Mouse (Mus musculus): ENCODE data around the gene Efcab11. TPM values are rescaled to one million over a fixed set of nuclear protein-coding genes. Genes with fewer than 3 reads are reported as not detected.

The Efcab11 gene
- polyA plus RNA-seq, 1 experiment from 2014 or later = 2.5 TPM

DNA sequence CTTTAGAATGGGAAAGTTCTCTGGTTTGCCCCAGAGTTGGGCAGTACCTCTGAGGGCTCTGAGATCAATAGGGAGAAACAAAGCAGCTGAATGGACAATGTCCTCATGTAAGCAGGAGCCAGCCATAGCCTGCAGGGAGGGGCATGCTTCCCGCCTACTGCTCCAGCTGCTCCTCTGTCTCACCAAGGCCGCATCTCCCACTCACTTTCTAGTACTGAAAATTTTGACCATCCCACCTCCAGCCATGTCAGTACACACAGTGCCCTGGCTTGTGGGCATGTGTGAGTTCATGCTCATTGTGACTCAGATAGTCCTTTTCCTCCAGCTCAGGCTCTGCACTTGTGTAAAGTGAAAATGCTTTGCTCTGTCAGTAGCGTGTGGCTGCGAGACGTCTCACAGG lies 20.3 kb upstream of the Efcab11 start:
- ATAC-seq (ENCODE audit: low FRiP score) = no peak
- Histone ChIP-seq H3K36me3 (peaks cover 51% of the 10 kb centered on the region), H3K9ac (replicated peaks) (no peak overlapping the region), H3K4me3 (replicated peaks) (no peak overlapping the region), H3K4me1 (peaks cover 5% of the 10 kb centered on the region), H3K9me3 (replicated peaks) (no peaks in the 10 kb centered on the region), H3K4me2 (no peak overlapping the region), H3K27me3 (replicated peaks) (no peaks in the 10 kb centered on the region), H3K27ac (replicated peaks) (no peak overlapping the region)
- 87% methylated on average over 5 of the region's 5 CpGs for WGBS

DNA sequence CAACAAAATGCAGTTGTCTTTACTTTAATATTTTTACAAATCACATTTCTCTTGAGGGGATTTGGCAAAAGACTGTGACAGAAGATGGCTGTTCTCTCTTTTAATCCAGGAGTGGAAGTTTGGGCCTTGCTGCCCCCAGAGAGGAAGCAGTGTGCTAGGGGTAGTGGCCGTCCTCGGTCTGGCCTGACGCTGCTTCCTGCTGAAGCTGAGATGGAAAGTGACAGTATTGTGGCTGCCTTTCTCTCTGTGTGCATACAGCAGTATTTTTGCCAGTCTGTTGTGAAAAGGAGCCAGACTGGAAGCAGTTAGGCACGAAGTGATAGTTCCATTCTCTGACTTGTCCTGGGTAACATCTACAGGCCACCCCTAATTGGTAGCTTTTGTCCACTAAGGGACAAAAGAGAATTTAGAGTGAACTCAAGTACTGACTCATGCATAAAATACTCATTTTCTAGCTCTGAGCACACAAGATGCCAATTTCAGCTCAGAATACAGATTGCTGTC lies 18.7 kb upstream of the Efcab11 start:
- Histone ChIP-seq H3K27ac (replicated peaks) (peak overlapping the region; percentile 45; the same call in 1 of the 2 replicates), H3K4me3 (replicated peaks) (no peak overlapping the region), H3K4me2 (no peak overlapping the region), H3K9me3 (replicated peaks) (no peaks in the 10 kb centered on the region), H3K4me1 (peaks cover 5% of the 10 kb centered on the region), H3K36me3 (peaks cover 52% of the 10 kb centered on the region), H3K9ac (replicated peaks) (no peak overlapping the region), H3K27me3 (replicated peaks) (no peaks in the 10 kb centered on the region)
- WGBS = 59% methylated on average over 4 of the region's 4 CpGs
- ATAC-seq (ENCODE audit: low FRiP score) = no peak

DNA sequence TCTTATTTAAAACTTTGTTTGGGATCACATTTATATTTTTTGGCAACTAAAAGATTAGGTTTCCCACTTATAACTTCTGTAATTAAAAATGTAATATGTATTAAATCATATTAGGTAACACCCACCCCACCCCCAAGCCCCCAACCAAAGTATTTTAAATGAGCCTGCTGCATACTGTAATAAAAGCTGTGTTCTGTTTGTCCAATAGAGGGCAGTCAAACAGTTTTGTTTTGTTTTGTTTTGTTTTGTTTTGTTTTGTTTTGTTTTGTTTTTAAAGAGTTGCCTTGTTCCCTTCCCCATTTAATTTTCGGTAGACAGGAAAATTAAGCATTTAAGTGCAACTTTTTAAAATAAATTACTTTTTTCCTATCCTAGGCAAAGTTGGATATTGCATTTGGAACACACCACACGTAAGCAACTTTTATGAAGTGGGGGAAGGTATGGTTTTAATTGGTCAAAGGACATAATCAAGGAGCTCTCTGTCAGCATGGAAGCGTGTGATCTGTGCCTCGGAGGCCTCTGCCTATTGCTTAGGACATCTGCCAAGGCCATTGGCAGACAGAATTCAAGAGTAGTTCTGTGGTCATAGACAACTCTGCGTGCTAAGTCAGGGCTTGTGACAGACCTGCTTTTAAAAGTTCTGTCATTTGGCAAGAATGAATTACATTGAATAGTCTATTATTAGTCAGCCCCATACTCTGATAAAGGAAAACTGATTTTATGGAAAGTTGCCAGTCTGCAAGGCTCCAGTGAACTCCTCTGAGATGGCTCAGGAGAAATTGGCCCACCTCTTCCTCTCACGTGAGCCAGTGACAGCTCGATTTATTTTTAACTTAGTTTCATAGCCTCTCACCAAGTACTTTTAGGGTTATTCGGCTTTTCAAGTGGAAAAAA lies 18.0 kb upstream of the Efcab11 start:
- 75% methylated on average over 8 of the region's 8 CpGs for WGBS
- H3K4me1 ChIP-seq = peaks cover 5% of the 10 kb centered on the region
- no peaks in the 10 kb centered on the region for H3K9me3 ChIP-seq (replicated peaks)
- no peak for ATAC-seq (ENCODE audit: low FRiP score)
- no peak overlapping the region for H3K4me3 ChIP-seq (replicated peaks)
- H3K36me3 ChIP-seq = peaks cover 52% of the 10 kb centered on the region
- H3K9ac ChIP-seq (replicated peaks) = no peak overlapping the region
- H3K4me2 ChIP-seq = no peak overlapping the region
- H3K27ac ChIP-seq (replicated peaks) = no peak overlapping the region
- no peaks in the 10 kb centered on the region for H3K27me3 ChIP-seq (replicated peaks)

DNA sequence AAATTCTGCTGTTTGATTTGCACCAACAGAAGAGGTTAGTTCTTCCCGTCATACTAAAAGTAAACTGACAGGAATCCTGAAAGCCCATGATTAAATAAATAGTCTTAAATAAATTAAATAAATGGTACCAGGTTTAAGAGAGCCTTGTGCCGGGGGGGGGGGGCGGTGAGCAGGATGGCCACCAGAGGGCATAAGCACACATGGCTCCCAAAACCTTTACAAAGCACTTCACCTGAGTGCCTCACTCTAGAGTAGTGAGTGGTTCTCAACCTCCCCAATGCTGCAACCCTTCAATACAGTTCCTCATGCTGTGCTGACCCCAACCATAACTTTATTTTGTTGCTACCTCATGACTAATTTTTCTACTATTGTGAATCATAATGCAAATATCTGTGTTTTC lies 15.8 kb upstream of the Efcab11 start:
- Histone ChIP-seq H3K36me3 (peaks cover 51% of the 10 kb centered on the region), H3K9ac (replicated peaks) (no peak overlapping the region), H3K9me3 (replicated peaks) (no peaks in the 10 kb centered on the region), H3K27me3 (replicated peaks) (no peaks in the 10 kb centered on the region), H3K4me1 (peaks cover 5% of the 10 kb centered on the region), H3K4me2 (no peak overlapping the region), H3K4me3 (replicated peaks) (no peak overlapping the region), H3K27ac (replicated peaks) (no peak overlapping the region)
- WGBS = 39% methylated on average over 3 of the region's 3 CpGs
- ATAC-seq (ENCODE audit: low FRiP score) = no peak

DNA sequence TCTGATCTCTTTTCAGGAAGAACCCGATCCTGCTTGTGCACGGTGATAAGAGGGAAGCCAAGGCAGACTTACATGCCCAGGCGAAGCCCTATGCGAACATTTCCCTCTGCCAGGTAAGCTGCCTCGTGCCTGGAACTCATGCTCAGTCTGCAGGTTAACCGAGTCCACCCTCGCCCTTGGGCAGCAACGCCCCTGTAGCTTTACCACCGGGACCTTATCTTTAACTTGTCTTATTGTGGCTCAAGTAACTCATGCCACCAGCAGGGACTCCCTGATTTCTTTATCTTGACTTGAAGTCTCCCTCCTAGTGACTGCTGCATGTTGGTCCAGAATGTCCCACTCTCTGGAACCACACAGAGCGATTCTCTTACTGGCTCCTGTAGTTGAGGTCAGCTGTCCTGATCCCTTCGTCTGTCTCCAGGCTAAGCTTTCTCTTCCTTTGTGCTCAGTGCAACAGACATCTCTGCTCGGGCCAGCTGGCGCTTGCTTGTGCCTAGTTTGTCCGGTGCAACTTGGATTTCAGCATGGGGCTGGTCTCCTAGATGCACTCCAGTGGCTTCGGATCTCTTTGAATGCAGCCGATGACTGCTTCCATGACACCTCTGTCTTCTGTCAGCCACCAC lies 14.1 kb upstream of the Efcab11 start:
- no peak overlapping the region for H3K9ac ChIP-seq (replicated peaks)
- H3K9me3 ChIP-seq (replicated peaks) = no peaks in the 10 kb centered on the region
- 89% methylated on average over 16 of the region's 16 CpGs for WGBS
- peaks cover 3% of the 10 kb centered on the region for H3K4me1 ChIP-seq
- H3K27me3 ChIP-seq (replicated peaks) = no peaks in the 10 kb centered on the region
- H3K4me2 ChIP-seq = no peak overlapping the region
- H3K4me3 ChIP-seq (replicated peaks) = no peak overlapping the region
- H3K36me3 ChIP-seq = peaks cover 54% of the 10 kb centered on the region
- no peak overlapping the region for H3K27ac ChIP-seq (replicated peaks)
- ATAC-seq (ENCODE audit: low FRiP score) = no peak

DNA sequence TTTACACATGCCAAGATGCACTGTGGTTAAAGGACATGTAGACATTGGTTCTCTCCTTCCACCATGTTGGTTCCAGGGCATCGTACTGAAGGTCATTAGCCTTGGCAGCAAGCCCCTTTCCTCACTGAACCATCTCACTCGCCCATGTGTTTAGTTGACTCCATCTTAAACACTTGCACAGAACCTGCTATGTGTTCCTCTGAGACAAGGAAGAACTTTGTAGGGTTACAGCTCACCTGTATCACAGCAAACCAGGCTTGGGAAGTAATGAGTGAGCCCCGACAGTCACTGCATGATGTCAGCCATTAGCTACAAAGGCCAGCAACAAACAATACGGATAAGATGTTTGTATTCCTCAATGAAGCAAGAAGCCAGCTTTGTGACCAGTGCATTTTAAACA lies 13.6 kb upstream of the Efcab11 start:
- no peaks in the 10 kb centered on the region for H3K27me3 ChIP-seq (replicated peaks)
- no peak overlapping the region for H3K27ac ChIP-seq (replicated peaks)
- peaks cover 54% of the 10 kb centered on the region for H3K36me3 ChIP-seq
- ATAC-seq (ENCODE audit: low FRiP score) = no peak
- no peak overlapping the region for H3K4me3 ChIP-seq (replicated peaks)
- 90% methylated on average over 4 of the region's 4 CpGs for WGBS
- H3K9me3 ChIP-seq (replicated peaks) = no peaks in the 10 kb centered on the region
- no peak overlapping the region for H3K9ac ChIP-seq (replicated peaks)
- H3K4me1 ChIP-seq = no peaks in the 10 kb centered on the region
- H3K4me2 ChIP-seq = no peak overlapping the region

DNA sequence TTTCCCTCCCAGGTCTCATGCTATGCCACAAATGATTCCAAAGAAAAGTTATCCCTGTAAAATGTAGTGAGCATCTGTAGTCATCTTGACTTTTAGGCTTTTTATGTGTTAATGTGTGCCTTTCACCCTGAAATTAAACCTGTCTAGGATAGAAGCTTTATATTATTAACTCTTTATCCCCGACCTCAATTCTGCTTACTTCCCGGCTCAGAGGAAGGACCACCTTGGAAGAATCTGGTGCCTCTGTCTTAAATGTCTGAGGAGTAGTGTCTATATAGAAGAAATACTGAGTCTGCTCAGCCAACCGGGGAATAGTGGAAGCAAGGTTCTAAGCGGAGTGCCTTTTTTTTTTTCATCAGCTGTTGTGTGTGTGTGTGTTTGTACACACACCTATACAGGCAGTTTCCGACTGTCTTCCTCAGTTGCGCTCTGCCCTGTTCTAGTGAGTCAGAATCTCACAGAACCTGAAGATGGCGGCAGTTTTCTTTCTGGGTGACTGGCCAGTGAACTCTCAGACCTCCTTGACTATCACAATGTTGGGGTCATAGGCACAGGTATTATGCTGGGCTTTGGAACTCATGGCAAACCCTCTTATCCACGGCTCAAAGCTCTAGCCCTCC lies 1.2 kb upstream of the Efcab11 start:
- no peak overlapping the region for H3K27ac ChIP-seq (replicated peaks)
- no peak for ATAC-seq (ENCODE audit: low FRiP score)
- H3K9ac ChIP-seq (replicated peaks) = peak overlapping the region; percentile 83
- no peaks in the 10 kb centered on the region for H3K9me3 ChIP-seq (replicated peaks)
- H3K27me3 ChIP-seq (replicated peaks) = no peaks in the 10 kb centered on the region
- peaks cover 26% of the 10 kb centered on the region for H3K4me1 ChIP-seq
- H3K36me3 ChIP-seq = no peaks in the 10 kb centered on the region
- peak overlapping the region; percentile 98 for H3K4me2 ChIP-seq
- WGBS = 41% methylated on average over 8 of the region's 8 CpGs
- H3K4me3 ChIP-seq (replicated peaks) = peak overlapping the region; percentile 77

DNA sequence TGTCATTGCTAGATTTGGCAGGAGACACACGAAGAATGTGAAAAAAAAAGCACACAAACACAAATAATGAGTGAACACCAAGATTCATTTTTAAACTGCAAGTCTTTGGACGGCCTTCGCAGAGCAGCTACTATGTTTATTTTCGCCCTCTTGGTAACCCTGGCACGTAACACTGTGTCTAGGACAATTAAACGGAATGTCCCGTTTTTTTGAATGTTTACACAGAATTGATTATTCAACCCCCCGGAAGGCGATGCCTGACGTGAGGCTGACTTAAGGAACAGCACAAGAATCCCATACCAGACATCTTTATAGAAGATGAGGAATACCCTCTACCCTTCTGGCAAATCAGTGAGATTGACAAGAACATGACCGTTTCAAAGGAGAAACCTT lies 530 bp downstream of the Efcab11 start:
- peaks cover 26% of the 10 kb centered on the region for H3K4me1 ChIP-seq
- no peaks in the 10 kb centered on the region for H3K36me3 ChIP-seq
- peak overlapping the region; percentile 98 for H3K4me2 ChIP-seq
- no peaks in the 10 kb centered on the region for H3K9me3 ChIP-seq (replicated peaks)
- no peaks in the 10 kb centered on the region for H3K27me3 ChIP-seq (replicated peaks)
- H3K4me3 ChIP-seq (replicated peaks) = peak overlapping the region; percentile 77
- peak overlapping the region; percentile 83 for H3K9ac ChIP-seq (replicated peaks)
- ATAC-seq (ENCODE audit: low FRiP score) = peak; percentile 51
- under 1% methylated on average over 11 of the region's 11 CpGs for WGBS
- peak overlapping the region; percentile 80 for H3K27ac ChIP-seq (replicated peaks)

DNA sequence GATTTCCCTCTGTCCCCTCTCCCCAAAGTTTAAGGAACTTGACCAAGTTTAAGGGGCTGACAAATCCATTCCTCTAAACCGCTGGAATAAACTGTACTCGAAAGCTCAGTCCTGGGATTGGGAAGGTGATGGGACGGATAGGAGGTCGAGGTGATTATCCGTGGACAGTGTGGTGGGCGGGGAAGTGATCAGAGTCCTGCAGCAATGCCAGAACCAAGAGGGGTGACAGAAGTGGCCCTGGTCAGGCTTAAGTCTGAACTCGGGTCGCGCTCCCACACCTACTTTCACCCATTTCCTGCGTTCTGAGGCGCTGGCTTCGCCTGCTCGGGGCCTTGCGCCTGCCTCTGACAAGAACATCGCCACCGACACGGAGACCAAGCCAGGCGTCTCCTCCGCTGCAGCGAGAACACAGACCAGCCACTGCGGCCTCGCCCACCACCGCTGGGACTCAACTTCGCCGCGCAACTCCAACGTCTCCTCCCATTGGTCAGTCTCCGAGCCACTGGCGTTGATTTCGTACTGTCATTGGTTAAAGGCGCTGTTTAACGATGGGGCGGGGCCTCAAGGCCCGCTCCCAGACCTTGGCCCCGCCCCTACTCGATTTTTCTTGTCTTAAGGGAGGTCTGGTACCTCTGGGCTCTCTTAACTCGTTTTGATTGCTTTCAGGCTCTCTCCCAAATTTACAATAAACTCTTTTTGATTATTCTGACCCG lies 1.1 kb downstream of the Efcab11 start:
- H3K27me3 ChIP-seq (replicated peaks) = no peaks in the 10 kb centered on the region
- no peaks in the 10 kb centered on the region for H3K36me3 ChIP-seq
- ATAC-seq (ENCODE audit: low FRiP score) = peak; percentile 95
- under 1% methylated on average over 38 of the region's 38 CpGs for WGBS
- peak overlapping the region; percentile 83 for H3K9ac ChIP-seq (replicated peaks)
- peak overlapping the region; percentile 98 for H3K4me2 ChIP-seq
- H3K4me3 ChIP-seq (replicated peaks) = peak overlapping the region; percentile 77
- peak overlapping the region; percentile 80 for H3K27ac ChIP-seq (replicated peaks)
- H3K9me3 ChIP-seq (replicated peaks) = no peaks in the 10 kb centered on the region
- peaks cover 26% of the 10 kb centered on the region for H3K4me1 ChIP-seq

DNA sequence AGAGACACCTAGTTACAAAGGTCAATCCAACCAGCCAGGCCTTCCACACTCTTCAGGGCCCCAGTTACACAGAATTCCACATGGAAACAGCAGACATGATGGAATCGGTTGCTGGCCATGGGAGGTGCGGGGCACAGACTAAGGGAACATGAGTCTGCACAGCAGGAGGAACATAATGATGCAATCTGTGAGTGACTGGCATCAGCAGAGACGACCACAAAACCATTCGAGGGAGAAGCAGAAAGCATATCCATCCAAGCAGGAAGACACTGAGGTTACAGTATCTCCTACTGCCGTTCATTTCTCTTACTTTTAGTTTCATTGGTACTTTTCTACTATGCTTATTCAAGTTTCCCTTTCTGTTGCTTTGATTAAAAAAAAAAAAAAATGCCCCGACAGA lies 9.6 kb downstream of the Efcab11 start:
- H3K4me2 ChIP-seq = no peak overlapping the region
- no peaks in the 10 kb centered on the region for H3K36me3 ChIP-seq
- no peak overlapping the region for H3K27ac ChIP-seq (replicated peaks)
- WGBS = 77% methylated on average over 6 of the region's 6 CpGs
- no peaks in the 10 kb centered on the region for H3K27me3 ChIP-seq (replicated peaks)
- no peaks in the 10 kb centered on the region for H3K4me1 ChIP-seq
- H3K9ac ChIP-seq (replicated peaks) = no peak overlapping the region
- no peak overlapping the region for H3K4me3 ChIP-seq (replicated peaks)
- H3K9me3 ChIP-seq (replicated peaks) = no peaks in the 10 kb centered on the region
- no peak for ATAC-seq (ENCODE audit: low FRiP score)

DNA sequence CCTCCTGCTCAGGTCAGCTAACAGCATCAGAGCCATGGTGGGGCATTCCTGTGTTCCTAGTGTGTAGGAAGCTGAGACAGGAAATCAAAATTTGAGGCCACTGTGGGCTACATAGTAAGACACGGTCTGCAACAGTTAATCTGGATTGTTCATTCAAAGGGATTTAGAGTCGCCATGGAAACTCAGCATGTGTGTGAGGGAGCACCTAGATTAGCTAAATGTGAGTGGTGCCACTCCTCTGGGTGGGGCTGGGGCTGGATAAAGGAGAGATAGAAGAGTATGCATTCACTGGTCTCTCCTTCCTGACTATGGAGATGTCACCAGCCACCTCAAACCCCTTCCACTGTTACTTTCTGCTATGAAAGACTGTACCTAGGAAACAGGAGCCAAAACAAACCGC lies 10.8 kb downstream of the Efcab11 start:
- Histone ChIP-seq H3K9ac (replicated peaks) (no peak overlapping the region), H3K4me3 (replicated peaks) (no peak overlapping the region), H3K9me3 (replicated peaks) (no peaks in the 10 kb centered on the region), H3K4me1 (no peaks in the 10 kb centered on the region), H3K27me3 (replicated peaks) (no peaks in the 10 kb centered on the region), H3K27ac (replicated peaks) (no peak overlapping the region), H3K36me3 (no peaks in the 10 kb centered on the region), H3K4me2 (no peak overlapping the region)
- 51% methylated on average over 3 of the region's 3 CpGs for WGBS
- no peak for ATAC-seq (ENCODE audit: low FRiP score)
